Mouse (Mus musculus) left cerebral cortex, postnatal 14 days (tissue): ENCODE measurements around the gene Pcyt2. TPM values are rescaled to one million over a fixed set of nuclear protein-coding genes. Genes with fewer than 3 reads are reported as not detected.

Source experiments
- DNase-seq, 2 experiments: peaks; one replicate each; pipeline ENCODE4 v3.0.0; 2021 to 2022; ENCODE audit warnings: low spot score in 2 of 2, mixed read lengths in 1 of 2
- intact Hi-C: fragments of 180-260 bp; cut with DNase I; formaldehyde crosslinking; loops from one replicate; pipeline ENCODE4 v1.15.1; 2025
- long read RNA-seq, 2 experiments: library from polyadenylated mRNA; stranded (forward); transcript quantifications; one replicate each; pipeline ENCODE4 v2.0.0; 2021
- total RNA-seq, 2 experiments: library from RNA; stranded (reverse); gene quantifications; 2 replicates each; pipeline ENCODE4 v1.2.3; 2021

Gene Pcyt2
- 100 to 1,000 TPM; 131 to 134 TPM for total RNA-seq
- long read RNA-seq, experiment 1, transcript Pcyt2-203 (13 exons, 1,486 nt) = minor isoform, 18 of 207 reads
- long read RNA-seq, experiment 1, transcript Pcyt2-201 (14 exons, 1,881 nt) = major isoform, 105 of 207 reads
- long read RNA-seq, experiment 1, partial matches to known transcripts = 18 of 207 reads
- long read RNA-seq, experiment 1, other reads (novel, unspliced or antisense) = 60 of 207 reads
- long read RNA-seq, experiment 2, transcript Pcyt2-203 (13 exons, 1,486 nt) = minor isoform, 22 of 207 reads
- long read RNA-seq, experiment 2, transcript Pcyt2-201 (14 exons, 1,881 nt) = major isoform, 86 of 207 reads
- long read RNA-seq, experiment 2, partial matches to known transcripts = 12 of 207 reads
- long read RNA-seq, experiment 2, other reads (novel, unspliced or antisense) = 86 of 207 reads

- intact Hi-C loops = loop anchor here (5.0 kb wide), 1 partner anchor 100 kb away; no protein-coding TSS in a partner anchor
- peak; percentile 91 to 92 for DNase-seq
Measured at GRCm38 (mm10) chr11:120617519-120618112, at the start of gene Pcyt2. Gene Pcyt2, minus strand, starts transcription at chr11:120617936.

- no peak for DNase-seq
- intact Hi-C loops = no loop called here
Measured at GRCm38 (mm10) chr11:120666617-120667016, 48.9 kb upstream of the Pcyt2 start.

- intact Hi-C loops = no loop called here
- no peak for DNase-seq
Measured at GRCm38 (mm10) chr11:120665406-120665805, 47.7 kb upstream of the Pcyt2 start.

GRCm38 (mm10) chr11:120663714-120664113 lies 46.0 kb upstream of the Pcyt2 start:
- DNase-seq = no peak
- intact Hi-C loops = no loop called here

- intact Hi-C loops = no loop called here
- DNase-seq = no peak
Measured at GRCm38 (mm10) chr11:120662759-120663158, 45.0 kb upstream of the Pcyt2 start.

GRCm38 (mm10) chr11:120661076-120661460 lies 43.3 kb upstream of the Pcyt2 start, which contains the start of gene Notum:
Gene Notum, minus strand, starts transcription at chr11:120661175.
- no peak for DNase-seq
- intact Hi-C loops = no loop called here

- DNase-seq = no peak
- intact Hi-C loops = no loop called here
Measured at GRCm38 (mm10) chr11:120660301-120661075, 42.8 kb upstream of the Pcyt2 start.

- DNase-seq = no peak
- intact Hi-C loops = loop anchor here (2.0 to 10.0 kb wide), 2 partner anchors 53 to 115 kb away; partner anchors contain the start of genes Cenpx and Lrrc45
Measured at GRCm38 (mm10) chr11:120659509-120660300, 42.0 kb upstream of the Pcyt2 start.

GRCm38 (mm10) chr11:120658876-120659410 lies 41.2 kb upstream of the Pcyt2 start:
- peak; percentile 77 to 81 for DNase-seq
- intact Hi-C loops = loop anchor here (2.0 to 10.0 kb wide), 2 partner anchors 54 to 116 kb away; partner anchors contain the start of genes Cenpx and Lrrc45

GRCm38 (mm10) chr11:120657301-120657700 lies 39.6 kb upstream of the Pcyt2 start:
- intact Hi-C loops = loop anchor here (10.0 kb wide), 1 partner anchor 118 kb away; no protein-coding TSS in a partner anchor

GRCm38 (mm10) chr11:120654741-120655140 lies 37.0 kb upstream of the Pcyt2 start:
- no peak for DNase-seq
- intact Hi-C loops = loop anchor here (10.0 kb wide), 1 partner anchor 120 kb away; no protein-coding TSS in a partner anchor

More at GRCm38 (mm10) chr11:120657301-120657700, 39.6 kb upstream of the Pcyt2 start:
- DNase-seq = no peak

GRCm38 (mm10) chr11:120651872-120652271 lies 34.1 kb upstream of the Pcyt2 start:
- DNase-seq = no peak
- intact Hi-C loops = loop anchor here (10.0 kb wide), 1 partner anchor 123 kb away; no protein-coding TSS in a partner anchor

GRCm38 (mm10) chr11:120648001-120648476 lies 30.3 kb upstream of the Pcyt2 start, which contains the start of gene Myadml2:
Gene Myadml2, minus strand, starts transcription at chr11:120648158.
- DNase-seq = peak; percentile 49 to 73
- intact Hi-C loops = no loop called here

- intact Hi-C loops = no loop called here
- DNase-seq = no peak
Measured at GRCm38 (mm10) chr11:120647047-120647830, 29.5 kb upstream of the Pcyt2 start.

GRCm38 (mm10) chr11:120643601-120643987 lies 25.9 kb upstream of the Pcyt2 start, which contains the start of gene Pycr1:
Gene Pycr1, minus strand, starts transcription at chr11:120643769.
- intact Hi-C loops = no loop called here
- DNase-seq = peak; percentile 93 to 94

GRCm38 (mm10) chr11:120642939-120643600 lies 25.3 kb upstream of the Pcyt2 start:
- no peak for DNase-seq
- intact Hi-C loops = no loop called here

- intact Hi-C loops = no loop called here
- DNase-seq = no peak
Measured at GRCm38 (mm10) chr11:120641869-120642268, 24.1 kb upstream of the Pcyt2 start.
